Mouse (Mus musculus) lung, embryonic 14.5 days (tissue): ENCODE measurements around the gene Styx. TPM values are rescaled to one million over a fixed set of nuclear protein-coding genes. Genes with fewer than 3 reads are reported as not detected.

Experiments
- ATAC-seq: fragments of 200-750 bp; cut with Nextera tagmentation; 2 replicates; pipeline ENCODE4 v1.8.0; 2017; ENCODE audit warnings: mild to moderate bottlenecking, moderate TSS enrichment, moderate library complexity; ENCODE audit not compliant: insufficient read depth
- DNase-seq: peaks from one replicate; pipeline ENCODE4 v3.0.0-alpha.2; 2015
- H3K27ac ChIP-seq: fragments of 300-500 bp; sonication (generic); 2 replicates; pipeline ENCODE4 v1.5.1; 2014; ENCODE audit warnings: low read depth, mild to moderate bottlenecking, moderate library complexity
- H3K27me3 ChIP-seq: fragments of 300-500 bp; sonication (generic); 2 replicates; pipeline ENCODE4 v1.6.1; 2014; ENCODE audit warnings: low read length, control low read depth; ENCODE audit not compliant: insufficient read depth
- H3K36me3 ChIP-seq: fragments of 300-500 bp; sonication (generic); 2 replicates; pipeline ENCODE4 v1.6.1; 2014; ENCODE audit warnings: control low read depth; ENCODE audit not compliant: insufficient read depth
- H3K4me1 ChIP-seq: fragments of 300-500 bp; sonication (generic); 2 replicates; pipeline ENCODE4 v1.6.1; 2014; ENCODE audit warnings: antibody characterized with exemption, control low read depth; ENCODE audit not compliant: insufficient read depth
- H3K4me2 ChIP-seq: fragments of 300-500 bp; sonication (generic); 2 replicates; pipeline ENCODE4 v1.6.1; 2014; ENCODE audit warnings: mild to moderate bottlenecking
- H3K4me3 ChIP-seq: fragments of 300-500 bp; sonication (generic); 2 replicates; pipeline ENCODE4 v1.5.1; 2014; ENCODE audit warnings: low read depth, low read length
- H3K9ac ChIP-seq: fragments of 300-500 bp; sonication (generic); 2 replicates; pipeline ENCODE4 v1.6.1; 2014
- H3K9me3 ChIP-seq: fragments of 300-500 bp; sonication (generic); 2 replicates; pipeline ENCODE4 v1.6.1; 2016; ENCODE audit warnings: low read depth, low read length, control low read depth
- CTCF ChIP-seq: IDR thresholded peaks from 2 replicates; pipeline ENCODE4 v1.5.1; 2016; ENCODE audit warnings: antibody characterized with exemption, low read depth
- WGBS: fragments of 180-500 bp; shearing (Covaris S2); extraction: QIAGEN DNeasy Blood & Tissue Kit; methylation state at CpG from one replicate; pipeline ENCODE4 v1.1.7; 2014; 5-methylcytosine and 5-hydroxymethylcytosine counted together
- polyA plus RNA-seq: library from polyadenylated mRNA; unstranded; fragments of >200 nt; fragmentation: Nextera tagmentation; extraction: Ambion mirVana; gene quantifications from 2 replicates; pipeline ENCODE4 v1.2.1, GENCODE M21; 2014

The Styx gene
- polyA plus RNA-seq, 1 experiment from 2014 or later: 74.6 TPM

- no peak overlapping the region for H3K9ac ChIP-seq
- TF ChIP-seq CTCF: no peak
- 22% methylated on average over 2 of the region's 2 CpGs for WGBS
- H3K9me3 ChIP-seq: no peaks in the 10 kb centered on the region
- H3K36me3 ChIP-seq: no peaks in the 10 kb centered on the region
- peak overlapping the region; percentile 16; the same call in 1 of the 2 replicates for H3K27ac ChIP-seq
- no peak overlapping the region for H3K4me3 ChIP-seq
- DNase-seq: no peak
- peaks cover 24% of the 10 kb centered on the region for H3K4me1 ChIP-seq
- ATAC-seq: no peak
- no peaks in the 10 kb centered on the region for H3K27me3 ChIP-seq
- no peak overlapping the region for H3K4me2 ChIP-seq
Observed at GRCm38 (mm10) chr14:45451090-45451489, 100.2 kb downstream of the Styx start.

- TF ChIP-seq CTCF: no peak
- Histone ChIP-seq H3K27me3 (no peaks in the 10 kb centered on the region), H3K9ac (no peak overlapping the region), H3K4me2 (no peak overlapping the region), H3K27ac (peak overlapping the region; percentile 92), H3K4me1 (peaks cover 24% of the 10 kb centered on the region), H3K4me3 (no peak overlapping the region), H3K36me3 (no peaks in the 10 kb centered on the region), H3K9me3 (no peaks in the 10 kb centered on the region)
- ATAC-seq (peak; percentile 35; the same call in 1 of the 2 replicates), DNase-seq (peak; percentile 79)
- WGBS: 29% methylated on average over 4 of the region's 4 CpGs
Observed at GRCm38 (mm10) chr14:45452148-45452547, 101.3 kb downstream of the Styx start.

- no peak for TF ChIP-seq CTCF
- H3K4me1 ChIP-seq: peaks cover 24% of the 10 kb centered on the region
- H3K36me3 ChIP-seq: peaks cover 6% of the 10 kb centered on the region
- DNase-seq (peak; percentile 75), ATAC-seq (peak; percentile 50)
- H3K9me3 ChIP-seq: no peaks in the 10 kb centered on the region
- H3K4me2 ChIP-seq: 0 out of 2 replicates have a peak overlapping the region, but pooled peaks have one; percentile 21
- no peaks in the 10 kb centered on the region for H3K27me3 ChIP-seq
- peak overlapping the region; percentile 92 for H3K27ac ChIP-seq
- WGBS: 6% methylated on average over 11 of the region's 11 CpGs
- no peak overlapping the region; the same call in 1 of the 2 replicates for H3K9ac ChIP-seq
- no peak overlapping the region for H3K4me3 ChIP-seq
Observed at GRCm38 (mm10) chr14:45452861-45453512, 102.1 kb downstream of the Styx start.

- ATAC-seq: peak; percentile 62
- 0 out of 2 replicates have a peak overlapping the region, but pooled peaks have one; percentile 6 for H3K9ac ChIP-seq
- peaks cover 13% of the 10 kb centered on the region for H3K36me3 ChIP-seq
- H3K4me3 ChIP-seq: no peak overlapping the region
- TF ChIP-seq CTCF: no peak
- 48% methylated on average over 5 of the region's 5 CpGs for WGBS
- no peaks in the 10 kb centered on the region for H3K9me3 ChIP-seq
- H3K4me2 ChIP-seq: no peak overlapping the region
- peaks cover 24% of the 10 kb centered on the region for H3K4me1 ChIP-seq
- H3K27me3 ChIP-seq: no peaks in the 10 kb centered on the region
- H3K27ac ChIP-seq: peak overlapping the region; percentile 92
- DNase-seq: peak; percentile 91
Observed at GRCm38 (mm10) chr14:45453538-45454233, 102.8 kb downstream of the Styx start.

- Histone ChIP-seq H3K4me2 (no peak overlapping the region), H3K9me3 (no peaks in the 10 kb centered on the region), H3K27ac (peak overlapping the region; percentile 81), H3K4me3 (no peak overlapping the region), H3K36me3 (peaks cover 31% of the 10 kb centered on the region), H3K27me3 (no peaks in the 10 kb centered on the region), H3K4me1 (peaks cover 24% of the 10 kb centered on the region), H3K9ac (no peak overlapping the region)
- ATAC-seq (no peak), DNase-seq (peak; percentile 13)
- 44% methylated on average over 12 of the region's 12 CpGs for WGBS
- TF ChIP-seq CTCF: no peak
Observed at GRCm38 (mm10) chr14:45455651-45456501, 105.0 kb downstream of the Styx start.

GRCm38 (mm10) chr14:45456502-45456846, 105.6 kb downstream of the Styx start:
- no peaks in the 10 kb centered on the region for H3K9me3 ChIP-seq
- H3K9ac ChIP-seq: no peak overlapping the region
- H3K4me2 ChIP-seq: no peak overlapping the region
- H3K27me3 ChIP-seq: no peaks in the 10 kb centered on the region
- peak overlapping the region; percentile 81 for H3K27ac ChIP-seq
- DNase-seq: peak; percentile 73
- WGBS: 13% methylated on average over 1 of the region's 1 CpGs
- peaks cover 24% of the 10 kb centered on the region for H3K4me1 ChIP-seq
- peaks cover 37% of the 10 kb centered on the region for H3K36me3 ChIP-seq
- H3K4me3 ChIP-seq: no peak overlapping the region
- no peak for ATAC-seq
- no peak for TF ChIP-seq CTCF
